Mouse (Mus musculus) B cell, adult 2 months (primary cell): ENCODE results near the gene Plcb4.

Experiments
- DNase-seq, 2 experiments: peaks; one replicate each; pipeline ENCODE4 v3.0.0; 2022

Gene Plcb4

DNA sequence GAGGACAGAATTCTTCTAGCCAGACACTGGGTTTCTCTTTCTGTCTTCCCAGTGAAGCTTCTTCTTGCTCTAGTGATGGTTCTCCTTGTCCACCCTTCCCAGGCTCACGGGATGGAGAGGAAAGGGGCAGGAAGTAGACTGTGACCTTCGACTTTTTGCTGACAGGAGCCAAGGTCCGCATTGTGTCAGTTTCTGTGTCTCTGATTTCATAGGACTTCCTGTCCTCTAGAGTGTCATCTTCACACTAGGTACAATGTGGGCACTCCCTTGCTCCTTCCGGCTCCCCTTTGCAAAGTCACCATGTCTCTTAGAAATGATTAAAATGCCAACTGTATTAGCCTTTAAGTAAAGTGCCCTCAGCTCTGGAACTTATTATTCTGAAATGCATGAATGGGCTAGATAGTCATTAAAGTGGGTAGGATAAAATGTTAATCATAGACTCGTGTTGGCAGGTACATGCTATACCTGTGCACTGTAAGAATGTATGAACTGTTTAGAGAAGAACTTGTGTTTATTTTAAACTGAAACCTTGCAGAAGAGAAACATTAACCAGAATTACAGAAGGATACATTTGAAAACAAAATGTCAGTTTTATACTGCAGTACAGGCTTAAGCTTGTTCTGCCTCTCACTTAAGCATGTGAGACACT is 152.8 kb downstream of the Plcb4 start:
- DNase-seq = no peak

DNA sequence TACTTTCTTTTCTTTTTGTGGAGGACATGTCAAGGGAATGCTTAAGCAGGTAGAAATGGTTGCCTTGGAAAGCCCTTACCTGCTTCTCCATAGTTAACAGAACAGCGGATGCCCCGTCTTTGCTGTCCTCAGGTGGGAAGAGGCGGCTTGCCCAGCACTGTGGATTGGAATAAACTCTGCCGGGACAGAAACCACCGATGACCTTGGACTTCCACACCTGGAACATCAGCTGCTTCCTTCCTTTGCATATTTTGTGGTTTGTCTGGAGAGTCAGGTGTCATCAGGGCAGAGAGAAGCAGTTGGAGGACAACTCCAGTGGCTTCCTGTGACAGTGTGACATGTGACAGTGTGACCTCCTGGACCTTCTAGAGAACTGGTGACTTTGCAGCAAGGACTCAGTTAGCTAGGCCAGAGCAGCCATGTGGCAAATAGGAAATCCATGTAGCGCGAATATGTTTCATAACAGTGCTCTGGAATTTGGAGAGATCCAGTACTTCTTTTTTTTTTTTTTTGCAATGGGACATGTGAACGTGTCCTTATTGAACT is 154.0 kb downstream of the Plcb4 start:
- no peak for DNase-seq

DNA sequence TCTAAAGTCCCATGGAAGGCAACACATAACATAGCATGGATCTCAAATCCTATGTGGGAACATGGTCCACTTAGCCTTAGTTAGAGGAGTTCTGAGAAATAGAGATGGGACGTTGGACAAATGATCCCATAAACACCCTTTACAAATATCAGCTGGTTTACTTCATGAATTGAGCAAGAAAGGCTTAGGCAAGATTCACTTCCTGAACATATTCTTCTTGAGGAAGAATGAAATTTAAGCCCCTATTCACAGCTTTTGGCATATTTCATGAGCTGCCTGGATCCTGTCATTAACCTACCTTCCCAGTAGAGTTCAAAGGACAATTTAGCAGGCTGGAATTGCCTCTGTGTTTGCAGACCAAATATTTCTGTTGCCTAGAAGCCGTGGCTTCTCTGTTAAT is 161.9 kb downstream of the Plcb4 start:
- no peak for DNase-seq

DNA sequence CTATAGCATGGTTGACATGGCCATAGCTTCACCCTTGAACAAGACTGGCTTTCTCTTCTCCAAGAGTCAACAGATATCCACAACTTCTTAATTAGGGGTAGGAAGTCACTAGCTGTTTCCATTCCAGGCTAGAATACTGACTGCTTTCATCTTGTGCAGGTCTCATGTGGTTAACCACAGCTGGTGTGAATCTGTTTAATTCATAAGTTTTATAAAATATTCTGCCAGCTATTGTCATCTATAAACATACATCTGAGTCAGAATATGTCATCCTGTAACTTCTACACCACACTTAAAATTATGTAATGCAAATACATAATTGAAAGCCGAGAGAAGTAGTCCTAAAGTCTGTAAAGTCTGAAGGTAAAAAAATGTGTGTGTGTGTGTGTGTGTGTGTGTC is 164.9 kb downstream of the Plcb4 start:
- no peak for DNase-seq

DNA sequence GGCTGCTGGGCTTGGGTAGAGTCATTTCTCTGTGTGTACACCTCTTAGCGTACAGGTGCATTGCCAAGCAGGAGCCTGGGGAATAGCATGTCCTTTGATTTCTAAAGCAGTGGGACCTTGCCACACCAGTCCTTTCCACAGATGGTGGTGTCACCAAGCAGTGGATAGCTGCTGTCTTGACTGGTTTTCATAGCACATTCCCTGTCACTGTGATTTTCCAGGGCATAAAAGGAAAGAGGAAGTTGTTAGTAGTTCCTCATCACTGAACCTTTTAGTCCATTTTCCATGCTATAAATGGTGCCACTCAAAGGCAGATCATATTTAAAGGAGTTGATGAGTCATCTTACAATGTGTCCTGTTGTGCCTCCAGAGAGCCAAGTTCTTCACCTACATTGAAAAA is 165.9 kb downstream of the Plcb4 start:
- DNase-seq = no peak

DNA sequence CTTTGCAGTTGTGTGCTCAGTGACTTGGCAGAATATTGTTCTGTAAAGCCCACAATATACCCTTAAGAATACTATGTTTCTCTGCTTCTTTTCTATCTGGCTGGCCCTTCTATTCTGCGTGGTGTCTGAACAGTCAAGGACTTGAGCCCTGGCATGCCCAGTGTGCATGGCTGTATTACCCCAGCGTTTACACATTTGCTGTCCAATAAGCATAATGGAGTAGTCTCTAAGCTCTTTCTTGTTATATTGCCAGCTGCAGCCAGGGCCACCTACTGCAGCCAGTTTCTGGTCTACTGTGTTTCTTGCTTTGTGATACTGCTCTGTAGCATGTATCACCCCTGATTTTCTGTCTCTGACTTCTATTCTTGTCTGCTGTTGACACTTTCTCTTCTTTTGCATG is 166.8 kb downstream of the Plcb4 start:
- no peak for DNase-seq

DNA sequence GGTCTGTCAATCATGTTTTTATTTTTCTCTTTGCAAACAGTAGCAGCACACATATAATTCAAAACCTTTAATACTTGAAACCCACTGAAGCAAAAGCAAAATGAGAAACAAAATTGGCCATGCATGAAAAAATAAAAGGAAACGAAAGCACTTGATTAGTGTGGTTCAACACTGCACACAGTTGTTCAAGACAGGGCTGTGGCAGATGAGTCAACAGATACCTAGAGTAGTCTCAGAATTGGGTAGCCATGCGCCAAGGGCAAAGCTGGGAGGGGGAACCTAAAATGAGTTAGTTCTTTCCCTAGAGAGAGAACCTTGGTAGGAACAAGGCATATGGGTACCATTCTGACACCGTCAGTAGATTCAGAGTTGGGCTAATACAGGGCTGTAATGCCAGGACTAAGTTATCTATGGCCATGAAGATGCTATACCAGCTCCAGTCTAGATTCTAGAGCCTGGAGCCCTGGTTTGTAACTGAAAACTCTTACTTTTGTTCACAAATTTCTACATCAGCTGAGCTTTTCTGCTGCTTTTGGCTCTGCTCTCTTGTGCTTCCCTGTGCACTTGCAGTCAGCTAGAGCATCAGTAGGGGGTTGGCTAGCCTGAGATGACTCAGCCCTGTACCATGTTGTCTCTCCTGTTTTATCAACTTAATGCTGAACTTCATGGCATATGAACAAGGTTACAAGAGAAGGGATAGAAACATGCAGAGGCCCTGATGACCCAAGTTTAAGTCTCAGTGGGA is 168.0 kb downstream of the Plcb4 start:
- peak; percentile 26 for DNase-seq

DNA sequence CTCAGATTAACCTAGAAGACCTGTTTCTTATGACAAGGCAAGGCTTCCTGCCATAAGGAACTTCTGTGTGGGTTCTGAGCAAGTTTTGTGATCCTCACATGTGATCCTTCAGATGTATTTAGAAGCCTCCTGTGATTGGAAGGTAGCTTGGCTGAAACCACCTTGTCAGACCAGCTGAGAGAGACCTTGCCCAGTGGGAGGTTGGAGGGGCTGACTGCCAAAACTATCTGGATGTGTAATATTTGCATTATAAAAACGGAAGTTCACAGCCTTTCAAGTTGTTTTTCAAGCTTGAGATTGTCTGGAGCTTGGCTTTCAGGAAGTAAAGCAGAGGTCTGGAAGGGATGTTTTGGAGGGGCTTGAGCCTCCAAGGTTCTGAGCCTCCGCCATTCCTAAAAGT is 169.6 kb downstream of the Plcb4 start:
- no peak for DNase-seq

DNA sequence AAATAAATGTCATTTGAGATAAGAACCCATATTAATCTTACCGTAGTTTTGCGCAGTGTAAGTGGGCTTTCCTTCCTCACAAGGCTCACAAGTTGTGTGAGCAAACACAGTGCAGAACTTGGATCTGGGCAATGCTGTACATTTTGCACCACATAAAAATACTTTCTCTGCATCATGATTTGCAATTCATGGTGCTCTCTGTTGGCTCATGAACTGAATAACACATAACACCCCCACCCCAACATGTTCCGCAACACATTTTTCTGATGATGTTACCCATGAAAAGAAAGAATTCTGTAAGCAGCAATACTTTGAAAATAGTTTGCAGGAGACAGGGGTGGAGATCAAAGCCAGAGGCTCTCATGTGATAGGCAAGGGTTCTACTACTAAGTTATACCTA is 174.9 kb downstream of the Plcb4 start:
- no peak for DNase-seq

DNA sequence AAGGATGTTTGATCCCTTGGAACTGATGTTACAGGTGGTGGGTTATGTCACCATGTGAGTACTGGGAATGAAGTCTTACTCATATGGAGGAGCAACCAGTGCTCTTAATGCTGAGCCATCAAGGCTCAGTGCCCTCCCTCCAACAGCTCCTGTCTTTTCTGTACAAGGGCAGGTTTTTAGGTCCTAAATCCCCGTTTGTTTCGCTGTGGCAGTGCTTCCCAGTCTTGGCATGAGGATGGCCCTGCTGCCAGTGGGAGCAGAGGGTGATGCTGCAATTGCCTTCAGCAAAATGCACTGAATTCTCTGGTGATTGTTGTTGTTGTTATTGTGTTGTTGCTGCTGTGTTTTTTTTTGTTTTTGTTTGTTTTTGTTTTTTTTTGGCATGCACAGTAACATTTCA is 175.6 kb downstream of the Plcb4 start:
- no peak for DNase-seq

DNA sequence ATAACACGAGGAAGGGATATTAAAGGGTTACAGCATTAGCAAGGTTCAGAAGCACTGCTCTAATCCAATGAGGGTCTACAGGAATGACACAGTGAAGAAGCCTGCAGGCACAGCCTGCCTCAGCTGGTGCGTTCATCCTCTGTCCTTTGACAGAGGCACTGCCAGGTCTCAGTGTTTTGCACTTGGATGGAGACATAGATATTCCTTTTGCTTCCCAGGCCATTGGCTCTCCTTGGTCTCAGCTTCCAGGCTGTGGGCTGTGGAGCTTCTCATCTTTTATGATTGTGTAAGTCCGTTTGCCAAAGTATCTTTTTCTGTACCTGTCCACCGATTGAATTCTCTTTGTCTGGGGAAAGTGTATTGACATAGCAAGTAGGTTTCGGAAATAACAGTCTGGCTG is 177.1 kb downstream of the Plcb4 start:
- DNase-seq = no peak

DNA sequence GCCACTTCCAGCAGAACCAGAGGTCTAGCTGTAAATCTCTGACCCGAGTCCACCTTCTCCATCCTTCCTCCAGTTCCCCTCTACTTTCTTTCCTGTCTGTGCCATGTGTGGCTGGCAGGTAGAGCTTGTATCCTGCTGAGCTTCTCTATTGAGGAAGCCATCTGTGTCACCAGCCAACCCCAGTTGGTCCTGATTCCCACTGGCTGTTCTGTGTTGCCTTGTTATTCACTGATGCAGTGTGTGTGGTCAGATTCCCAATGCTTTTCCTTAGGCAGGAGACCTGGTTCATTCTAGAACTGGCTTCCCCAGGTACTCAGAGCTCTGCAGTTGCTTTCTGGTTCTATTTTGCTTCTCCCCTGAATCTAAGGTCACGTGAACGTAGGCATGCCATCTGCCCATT is 177.6 kb downstream of the Plcb4 start:
- no peak for DNase-seq

DNA sequence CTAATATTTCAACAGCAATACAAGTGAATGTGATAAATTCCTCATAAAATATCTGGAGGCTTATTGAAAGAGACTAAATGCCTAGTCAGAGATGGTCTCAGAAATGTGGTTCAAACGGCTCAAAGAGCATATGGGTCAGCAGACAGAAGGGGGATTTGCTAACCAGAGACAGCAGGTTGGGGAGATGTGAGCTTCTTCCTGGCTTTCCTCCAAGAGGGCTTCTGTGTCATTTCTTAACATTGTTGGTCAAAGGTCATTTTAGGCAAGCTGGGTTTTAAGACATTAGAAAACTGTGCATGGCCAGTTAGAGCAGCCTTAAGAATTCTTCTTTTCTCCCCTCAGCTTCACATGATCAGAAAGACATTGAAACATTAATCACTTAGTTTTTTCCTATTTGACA is 178.9 kb downstream of the Plcb4 start:
- DNase-seq = no peak

DNA sequence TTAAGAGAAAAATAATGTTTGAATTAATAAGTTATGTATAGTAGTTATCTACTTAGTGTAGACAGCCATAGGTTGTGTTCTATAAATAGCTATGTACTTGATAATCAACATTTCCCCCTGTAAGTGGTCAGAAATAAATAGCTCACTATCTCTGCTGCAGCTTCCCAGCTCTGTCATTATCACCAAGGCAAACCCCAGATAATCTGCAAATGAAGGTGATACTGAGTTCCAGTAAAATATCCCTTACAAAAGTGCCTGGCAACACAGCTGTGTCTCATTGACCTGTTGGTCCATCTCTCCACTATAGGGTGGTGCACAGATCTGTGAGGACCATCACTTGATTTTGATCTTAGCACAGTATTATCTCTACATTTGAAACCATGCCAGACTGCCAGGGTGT is 179.3 kb downstream of the Plcb4 start:
- DNase-seq = no peak

DNA sequence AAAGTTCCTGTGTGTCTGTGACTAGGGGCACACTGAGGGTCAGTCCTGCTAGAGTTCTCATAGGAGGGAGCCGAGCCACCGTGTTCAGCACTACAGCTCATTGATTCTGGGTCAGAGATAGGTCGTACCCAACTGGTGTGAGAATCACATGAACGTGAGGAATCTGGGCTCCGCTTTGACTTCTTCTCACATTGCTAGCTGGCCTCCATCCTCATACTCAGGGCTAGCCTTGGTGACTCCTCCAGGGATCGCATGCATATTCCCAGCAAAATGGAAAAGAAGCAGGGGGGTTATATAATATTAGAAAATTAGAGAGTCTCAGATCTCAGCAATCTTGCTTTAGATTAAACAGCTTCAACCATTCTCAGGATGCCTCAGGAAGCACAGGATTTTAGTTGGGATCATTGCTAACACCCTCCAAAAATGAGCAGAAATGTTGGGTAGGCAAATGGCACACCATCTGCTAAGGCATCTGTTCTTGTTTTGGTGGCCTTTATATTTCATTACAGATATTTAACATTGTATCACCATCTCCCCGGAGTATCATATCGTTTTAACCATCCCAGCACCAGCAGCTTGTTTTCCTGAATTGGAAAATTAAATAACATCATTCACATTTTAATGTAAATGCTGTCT is 180.0 kb downstream of the Plcb4 start:
- DNase-seq = no peak

DNA sequence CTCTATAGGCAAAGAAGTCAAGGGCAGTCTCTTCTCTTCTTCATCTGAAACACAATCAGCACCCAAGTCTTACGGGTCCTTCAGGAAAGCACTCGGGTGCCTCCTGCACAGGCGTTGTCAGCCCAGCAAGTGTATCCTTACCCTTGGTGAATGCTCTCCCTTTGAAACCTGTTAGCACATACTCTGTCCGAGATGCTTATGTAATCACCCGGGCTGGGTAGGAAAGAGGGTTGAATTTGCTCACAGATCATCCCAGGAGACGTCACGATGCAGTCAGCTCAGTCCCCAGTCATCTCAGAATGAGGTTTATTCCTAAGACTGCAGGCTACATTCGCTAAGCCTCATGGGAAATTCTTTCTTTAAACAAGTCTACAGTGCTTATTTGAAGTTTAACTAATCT is 184.9 kb downstream of the Plcb4 start:
- DNase-seq = no peak

DNA sequence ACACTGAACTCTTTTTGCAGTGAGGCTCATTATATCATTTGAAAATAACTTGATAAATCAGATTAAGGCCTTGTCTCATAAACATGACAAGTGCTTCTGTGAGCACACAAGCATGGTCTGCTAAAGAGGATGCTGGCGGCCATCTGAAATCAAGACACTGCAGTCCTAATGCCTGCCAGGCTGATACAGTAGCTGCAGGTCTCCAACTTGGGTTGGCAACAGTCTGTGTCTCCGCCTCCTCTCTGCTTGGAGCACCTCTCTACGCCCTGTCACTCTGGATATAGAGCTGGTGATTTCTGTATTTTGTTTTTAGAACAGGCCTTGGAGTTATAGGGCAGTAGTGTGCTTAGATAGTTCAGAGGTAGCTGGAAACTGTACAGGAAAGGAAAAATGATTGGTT is 188.1 kb downstream of the Plcb4 start:
- no peak for DNase-seq

DNA sequence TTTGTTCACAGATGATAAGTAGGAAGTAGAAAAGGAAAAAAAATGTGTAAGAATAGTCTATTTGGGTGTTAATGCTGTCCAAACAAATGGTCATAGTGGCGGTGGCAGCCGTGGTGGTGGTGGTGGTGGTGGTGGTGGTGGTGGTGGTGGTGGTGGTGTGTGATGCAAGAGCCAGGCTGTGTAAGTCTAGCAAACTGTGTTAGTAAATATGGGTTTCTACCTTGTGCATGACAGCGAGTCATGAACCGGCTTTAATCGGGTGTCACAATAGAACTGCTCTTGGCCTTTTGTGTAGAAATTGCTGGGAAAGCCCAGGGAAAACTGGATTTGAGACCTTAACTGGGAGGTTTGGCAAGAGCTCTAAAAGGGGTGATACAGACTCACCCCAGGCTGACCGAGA is 188.9 kb downstream of the Plcb4 start:
- DNase-seq = no peak

DNA sequence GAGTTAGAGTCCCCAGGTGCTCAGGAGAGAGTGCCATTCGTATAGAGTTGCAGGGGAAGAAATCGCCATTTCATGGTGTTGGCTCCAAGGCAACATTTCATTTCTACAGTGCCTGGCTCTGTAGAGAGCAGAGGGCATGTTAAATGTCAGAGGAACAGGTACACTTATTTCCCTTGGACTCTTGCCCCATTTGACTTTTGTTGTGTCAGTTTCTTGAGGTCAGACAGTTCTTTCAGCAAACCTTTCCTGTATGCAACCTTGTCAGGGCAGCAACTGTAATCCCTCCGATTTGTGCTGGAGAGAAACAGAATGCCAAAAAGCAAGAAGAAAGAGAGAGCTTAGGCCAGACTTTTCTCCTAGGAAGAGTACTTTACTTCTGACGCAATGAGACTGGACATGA is 189.4 kb downstream of the Plcb4 start:
- no peak for DNase-seq

DNA sequence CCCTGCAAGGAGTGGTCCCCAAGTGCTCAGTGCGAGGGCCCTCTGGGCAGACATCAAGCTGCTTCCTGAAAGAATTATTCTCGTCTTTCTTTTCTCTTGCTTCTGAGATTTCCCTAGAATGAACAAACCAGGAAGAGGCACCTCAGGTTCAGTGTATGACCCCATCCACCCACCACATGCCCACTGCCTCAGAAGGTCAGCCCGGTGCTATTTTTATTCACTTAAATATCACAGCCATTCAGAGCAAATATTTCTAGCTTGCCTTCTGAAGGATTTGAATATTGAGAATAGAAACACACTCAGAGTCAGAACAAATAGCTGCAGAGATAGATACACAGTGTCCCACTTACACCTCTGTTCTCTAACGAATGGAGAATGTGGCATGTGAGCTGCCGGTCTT is 193.2 kb downstream of the Plcb4 start:
- DNase-seq = no peak

DNA sequence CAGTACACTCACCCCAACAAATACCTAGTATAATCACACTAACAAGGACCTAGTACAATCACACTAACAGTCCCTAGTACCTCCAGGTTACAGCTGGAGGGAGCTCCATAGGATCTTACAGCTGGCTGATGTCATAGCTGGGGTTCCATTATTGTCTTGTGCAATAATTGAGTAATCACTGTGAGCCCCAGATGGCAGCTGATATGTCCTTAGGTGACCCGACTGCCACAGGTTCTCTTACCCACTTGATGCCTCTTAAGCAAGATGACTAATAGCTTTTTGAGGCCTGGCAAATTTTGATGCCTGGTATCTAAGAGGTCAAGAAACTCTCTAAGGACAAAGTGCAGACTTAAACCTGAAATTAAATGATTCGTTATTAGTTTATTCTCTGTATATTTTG is 194.3 kb downstream of the Plcb4 start:
- no peak for DNase-seq

DNA sequence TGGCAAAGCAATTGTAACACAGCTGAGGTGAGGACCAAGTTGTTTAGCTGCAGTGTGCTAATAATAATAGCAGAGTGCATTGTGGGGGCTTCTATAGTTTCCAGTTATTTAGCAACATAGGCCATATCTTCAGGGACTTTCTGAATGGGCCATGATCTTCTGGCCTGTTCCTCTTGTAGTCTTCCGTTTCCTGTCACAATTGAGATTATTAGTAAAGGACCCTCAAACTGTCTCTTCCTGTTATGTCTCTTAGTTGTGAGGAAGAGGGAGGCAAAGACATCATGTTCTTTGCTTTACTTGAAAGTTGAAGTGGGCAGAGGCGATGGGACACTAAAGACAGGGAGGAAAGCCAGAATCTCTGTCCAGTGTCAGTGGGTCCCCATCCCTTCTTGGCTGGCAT is 195.2 kb downstream of the Plcb4 start:
- no peak for DNase-seq

DNA sequence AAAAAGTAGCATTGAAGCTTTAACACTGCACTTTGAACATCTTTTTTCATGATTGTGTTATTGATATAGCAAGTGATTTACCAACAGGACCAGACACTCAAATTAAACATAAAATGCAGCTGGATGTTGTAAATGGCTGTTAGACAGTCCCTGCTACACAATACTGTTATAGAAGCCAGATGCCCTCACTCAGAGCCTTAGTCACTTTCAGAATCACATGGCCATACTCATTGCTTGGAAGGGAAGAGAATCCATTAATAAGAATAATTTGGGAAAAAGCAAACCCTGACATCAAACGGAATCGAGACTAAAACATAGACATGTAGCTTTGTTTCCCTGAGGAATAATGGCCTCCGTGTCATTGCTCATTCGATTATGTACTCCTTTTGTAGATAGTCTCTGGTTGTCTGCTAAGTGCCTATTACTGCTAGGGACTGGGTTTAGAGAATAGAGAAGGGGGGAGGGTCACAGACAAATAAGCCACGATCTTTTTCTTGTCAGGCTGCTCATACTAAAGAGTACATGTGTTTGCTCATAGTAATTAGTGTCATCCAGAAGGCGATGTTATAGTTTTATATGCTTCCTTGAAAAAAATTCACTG is 197.2 kb downstream of the Plcb4 start:
- DNase-seq = no peak

DNA sequence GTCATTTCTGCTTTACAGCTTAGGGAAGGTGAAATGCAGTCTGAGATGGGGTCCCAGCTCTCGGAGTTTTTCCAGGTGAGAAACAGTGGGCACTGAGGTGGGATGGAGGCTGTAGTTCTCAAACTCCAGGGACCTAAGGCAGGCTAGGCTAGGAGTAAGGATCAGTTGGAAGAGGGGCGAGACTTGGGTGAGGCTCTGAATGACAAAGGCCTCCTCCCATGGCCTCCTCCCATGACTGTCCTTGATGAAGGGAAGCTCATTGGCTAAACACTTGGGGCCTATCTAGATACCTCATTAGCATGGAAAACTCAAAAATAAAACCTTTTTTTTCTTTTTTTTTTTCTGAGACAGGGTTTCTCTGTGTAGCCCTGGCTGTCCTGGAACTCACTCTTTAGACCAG is 198.0 kb downstream of the Plcb4 start:
- no peak for DNase-seq
